Mouse (Mus musculus): ENCODE measurements at regions not wholly inside any gene's neighbourhood (a gene's known extent, or its start where the extent isn't known, plus 50 kb on each side); places are given as distances from the start of the nearest gene placed in this dataset.

GRCm38 (mm10) chr14:123079733-123080132, 95.9 kb upstream of the Tmtc4 start:
- no peak for DNase-seq

- no peak for DNase-seq
Measured at GRCm38 (mm10) chr14:123078804-123079203, 95.0 kb upstream of the Tmtc4 start.

- no peak for DNase-seq
Measured at GRCm38 (mm10) chr14:123066344-123066743, 82.5 kb upstream of the Tmtc4 start.

- DNase-seq: no peak
Measured at GRCm38 (mm10) chr14:123065566-123065965, 81.7 kb upstream of the Tmtc4 start.

GRCm38 (mm10) chr14:123065136-123065535, 81.3 kb upstream of the Tmtc4 start:
- DNase-seq: no peak

GRCm38 (mm10) chr14:123062908-123063307, 79.1 kb upstream of the Tmtc4 start:
- no peak for DNase-seq

- DNase-seq: no peak
Measured at GRCm38 (mm10) chr14:123056976-123057375, 73.1 kb upstream of the Tmtc4 start.

- DNase-seq: no peak
Measured at GRCm38 (mm10) chr14:123048451-123048850, 64.6 kb upstream of the Tmtc4 start.

GRCm38 (mm10) chr14:123040046-123040445, 56.2 kb upstream of the Tmtc4 start:
- DNase-seq: no peak

- no peak for DNase-seq
Measured at GRCm38 (mm10) chr14:123037444-123037843, 53.6 kb upstream of the Tmtc4 start.

Measured in adrenal gland, postnatal 10 days (tissue).